Mouse (Mus musculus) ES-Bruce4 (cell line): ENCODE measurements around the gene Dnajb6. TPM values are rescaled to one million over a fixed set of nuclear protein-coding genes. Genes with fewer than 3 reads are reported as not detected.
A peak's percentile ranks its signal among the peaks of the same experiment; 100 is the strongest.

Source experiments
- H3K27ac ChIP-seq: 2 replicates; pipeline ENCODE4 v1.5.1; 2012; ENCODE audit warnings: low read length, inconsistent platforms; ENCODE audit not compliant: insufficient read depth
- H3K27me3 ChIP-seq: 2 replicates; pipeline ENCODE4 v1.6.1; 2012; ENCODE audit warnings: mild to moderate bottlenecking, low read length, inconsistent platforms; ENCODE audit not compliant: control insufficient read depth, poor library complexity, insufficient read depth, severe bottlenecking
- H3K36me3 ChIP-seq: 2 replicates; pipeline ENCODE4 v1.6.1; 2012; ENCODE audit warnings: inconsistent platforms, mild to moderate bottlenecking, low read length, moderate library complexity; ENCODE audit not compliant: control insufficient read depth, poor library complexity, insufficient read depth, severe bottlenecking
- H3K4me1 ChIP-seq: one replicate; pipeline ENCODE4 v1.8.1; 2011; ENCODE audit warnings: low read length; ENCODE audit not compliant: control insufficient read depth, insufficient read depth
- H3K4me3 ChIP-seq: 2 replicates; pipeline ENCODE4 v1.5.1; 2011; ENCODE audit warnings: low read depth, mild to moderate bottlenecking, low read length
- H3K9ac ChIP-seq: 2 replicates; pipeline ENCODE4 v1.6.1; 2012; ENCODE audit warnings: low read depth, mild to moderate bottlenecking, inconsistent platforms; ENCODE audit not compliant: poor library complexity, severe bottlenecking
- H3K9me3 ChIP-seq: replicated peaks from 2 replicates; pipeline ENCODE4 v1.6.1; 2012; ENCODE audit warnings: mild to moderate bottlenecking, low read length, inconsistent platforms; ENCODE audit not compliant: control insufficient read depth, poor library complexity, insufficient read depth, severe bottlenecking
- CTCF ChIP-seq: IDR thresholded peaks from one replicate; pipeline ENCODE4 v1.8.1; 2011; ENCODE audit warnings: low read depth, low read length
- EP300 ChIP-seq: IDR thresholded peaks from 2 replicates; pipeline ENCODE4 v1.6.1; 2011; ENCODE audit warnings: low read depth, low read length; ENCODE audit not compliant: insufficient read depth
- POLR2A ChIP-seq: IDR thresholded peaks from one replicate; pipeline ENCODE4 v1.8.1; 2011; ENCODE audit warnings: low read length; ENCODE audit not compliant: insufficient read depth
- polyA plus RNA-seq: library from polyadenylated mRNA; stranded (reverse); fragments of >200 nt; gene quantifications from 2 replicates; pipeline ENCODE4 v1.2.4, GENCODE M21; 2011; ENCODE audit warnings: low read depth; ENCODE audit not compliant: missing spikeins, insufficient read depth, insufficient read length

Dnajb6 gene
- polyA plus RNA-seq, 1 experiment = 208 TPM

DNA sequence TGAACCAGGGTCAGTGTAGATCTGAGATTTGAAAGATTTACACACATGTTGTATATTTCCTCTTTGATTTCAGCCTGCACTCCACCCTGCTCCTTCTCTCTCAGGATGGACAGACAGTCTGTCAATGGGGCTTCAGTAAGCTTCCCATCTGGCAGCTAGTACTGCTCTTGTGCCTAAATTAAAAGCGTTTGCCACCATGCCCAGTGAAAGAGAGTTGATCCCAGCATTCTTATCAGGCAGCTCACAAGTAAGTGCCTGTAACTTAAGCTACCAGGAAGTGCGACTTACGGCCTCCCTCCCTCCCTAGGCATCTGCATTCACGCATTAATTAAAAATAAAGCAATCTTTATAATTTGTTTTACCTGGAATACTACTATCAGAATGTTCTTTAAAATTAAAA, 5.6 kb downstream of the Dnajb6 start:
- Histone ChIP-seq H3K9me3 (no peaks in the 10 kb centered on the region), H3K36me3 (peaks cover 18% of the 10 kb centered on the region), H3K9ac (no peak overlapping the region), H3K4me3 (no peak overlapping the region), H3K4me1 (peaks cover 2% of the 10 kb centered on the region), H3K27me3 (no peaks in the 10 kb centered on the region), H3K27ac (no peak overlapping the region)
- TF ChIP-seq POLR2A (no peak), EP300 (no peak), CTCF (no peak)

DNA sequence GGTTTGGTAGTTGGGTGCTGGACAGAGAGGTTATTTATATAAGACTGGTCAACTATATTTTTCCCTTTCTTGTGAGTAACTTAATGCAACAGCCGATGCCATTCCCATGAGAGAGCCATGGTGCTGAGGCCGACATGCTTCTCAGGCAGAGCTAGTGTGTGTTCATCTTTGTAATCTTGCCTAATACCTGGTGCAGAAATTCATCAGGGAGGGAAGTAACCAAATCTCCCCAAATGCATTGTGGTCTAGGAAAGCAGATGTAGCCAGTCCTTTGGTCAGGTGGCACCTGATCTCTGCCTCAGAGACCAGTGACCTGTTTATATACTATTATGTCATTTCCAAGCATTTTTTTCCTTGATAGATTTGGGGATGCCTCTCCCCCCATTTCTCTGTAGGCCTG, 12.2 kb downstream of the Dnajb6 start:
- no peaks in the 10 kb centered on the region for H3K27me3 ChIP-seq
- no peak for TF ChIP-seq POLR2A
- TF ChIP-seq CTCF = no peak
- TF ChIP-seq EP300 = no peak
- no peak overlapping the region for H3K9ac ChIP-seq
- no peak overlapping the region for H3K4me3 ChIP-seq
- H3K27ac ChIP-seq = 0 out of 2 replicates have a peak overlapping the region, but pooled peaks have one; percentile 9
- H3K4me1 ChIP-seq = no peaks in the 10 kb centered on the region
- H3K36me3 ChIP-seq = peaks cover 41% of the 10 kb centered on the region
- H3K9me3 ChIP-seq = no peaks in the 10 kb centered on the region

GRCm38 (mm10) chr5:29751306-29751705, 15.8 kb downstream of the Dnajb6 start:
- H3K4me3 ChIP-seq = no peak overlapping the region
- H3K9me3 ChIP-seq = no peaks in the 10 kb centered on the region
- peaks cover 67% of the 10 kb centered on the region for H3K36me3 ChIP-seq
- H3K27ac ChIP-seq = no peak overlapping the region
- TF ChIP-seq POLR2A (no peak), EP300 (no peak), CTCF (no peak)
- H3K27me3 ChIP-seq = no peaks in the 10 kb centered on the region
- H3K4me1 ChIP-seq = no peaks in the 10 kb centered on the region
- H3K9ac ChIP-seq = no peak overlapping the region

- Histone ChIP-seq H3K9ac (no peak overlapping the region), H3K36me3 (peaks cover 82% of the 10 kb centered on the region), H3K4me3 (no peak overlapping the region), H3K4me1 (no peaks in the 10 kb centered on the region), H3K27me3 (no peaks in the 10 kb centered on the region), H3K27ac (no peak overlapping the region), H3K9me3 (no peaks in the 10 kb centered on the region)
- TF ChIP-seq CTCF = no peak
- TF ChIP-seq POLR2A = no peak
- no peak for TF ChIP-seq EP300
Observed at GRCm38 (mm10) chr5:29752894-29753293, 17.4 kb downstream of the Dnajb6 start.

DNA sequence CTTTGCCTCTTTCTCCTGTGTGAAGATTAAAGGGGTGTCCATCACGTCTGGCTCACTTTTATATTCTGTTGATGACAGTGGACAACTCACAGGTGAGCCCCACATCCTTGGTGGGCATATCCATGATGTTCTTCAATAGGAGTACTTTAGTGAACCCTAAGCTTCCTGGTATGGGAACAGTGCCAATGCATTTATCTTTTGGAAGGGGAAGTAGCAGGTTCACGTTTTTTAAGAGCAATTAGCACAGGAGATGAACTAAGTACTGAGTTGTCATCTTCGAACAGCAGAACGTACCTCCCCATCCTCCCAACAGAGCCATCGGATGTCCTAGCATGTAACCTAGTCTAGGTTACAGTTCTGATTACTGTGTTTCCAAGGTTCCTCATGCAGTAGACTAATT, 23.8 kb downstream of the Dnajb6 start:
- TF ChIP-seq CTCF = no peak
- no peak for TF ChIP-seq POLR2A
- no peak for TF ChIP-seq EP300
- peaks cover 90% of the 10 kb centered on the region for H3K36me3 ChIP-seq

DNA sequence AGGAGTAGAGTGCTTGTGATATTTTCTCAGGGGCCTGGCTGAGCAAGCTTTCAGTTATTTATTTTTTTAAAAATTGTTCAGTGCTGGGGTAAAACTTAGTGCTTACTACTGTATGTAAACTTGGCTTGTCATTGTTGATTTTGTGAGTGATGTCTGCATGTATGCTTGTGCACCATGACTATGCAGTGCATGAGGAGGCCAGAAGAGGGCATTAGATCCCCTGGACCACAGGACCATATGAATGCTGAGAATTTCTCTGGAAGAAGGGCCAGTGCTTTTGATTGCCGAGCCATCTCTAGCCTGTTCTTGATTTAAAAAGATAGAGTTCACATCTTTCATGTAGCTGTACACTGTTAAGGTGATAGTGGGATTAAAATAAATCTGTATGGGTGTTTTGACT, 35.4 kb downstream of the Dnajb6 start:
- H3K36me3 ChIP-seq = peaks cover 51% of the 10 kb centered on the region

More for the DNA sequence above, 23.8 kb downstream of the Dnajb6 start:
- Histone ChIP-seq H3K9ac (no peak overlapping the region), H3K4me3 (no peak overlapping the region), H3K4me1 (no peaks in the 10 kb centered on the region), H3K27me3 (no peaks in the 10 kb centered on the region), H3K9me3 (no peaks in the 10 kb centered on the region), H3K27ac (no peak overlapping the region)

More for the DNA sequence above, 35.4 kb downstream of the Dnajb6 start:
- H3K4me1 ChIP-seq = no peaks in the 10 kb centered on the region
- no peak overlapping the region for H3K9ac ChIP-seq
- TF ChIP-seq CTCF = peak; percentile 28
- no peak for TF ChIP-seq EP300
- H3K27ac ChIP-seq = no peak overlapping the region
- H3K9me3 ChIP-seq = no peaks in the 10 kb centered on the region
- H3K4me3 ChIP-seq = no peak overlapping the region
- no peaks in the 10 kb centered on the region for H3K27me3 ChIP-seq
